Mouse (Mus musculus): ENCODE measurements around the gene Fmo3. TPM values are rescaled to one million over a fixed set of nuclear protein-coding genes. Genes with fewer than 3 reads are reported as not detected.

Fmo3 gene
- 0.29 TPM for polyA plus RNA-seq (2014; fragmentation: Illumina TruSeq; extraction: RNeasy Lipid Tissue Mini Kit (QIAGEN cat#74804); ENCODE audit: low read depth, low replicate concordance)

GRCm38 (mm10) chr1:162984428-162984827 is at the start of gene Fmo3:
Fmo3 (minus strand) TSS chr1:162984528.

GRCm38 (mm10) chr1:162937415-162937814 is 46.9 kb downstream of the Fmo3 start, which contains the start of gene Fmo6:
Fmo6 (minus strand) TSS chr1:162937515.

Other genes starting within 250 kb of the Fmo3 start
- 29.5 TPM for gene Prrc2c, start 244.0 kb downstream of the Fmo3 start, polyA plus RNA-seq (2014; fragmentation: Illumina TruSeq; extraction: RNeasy Lipid Tissue Mini Kit (QIAGEN cat#74804); ENCODE audit: low read depth, low replicate concordance)
- gene Fmo4, start 170.6 kb downstream of the Fmo3 start, polyA plus RNA-seq (2014; fragmentation: Illumina TruSeq; extraction: RNeasy Lipid Tissue Mini Kit (QIAGEN cat#74804); ENCODE audit: low read depth, low replicate concordance): 0.26 TPM
- gene Fmo1, start 117.9 kb downstream of the Fmo3 start, polyA plus RNA-seq (2014; fragmentation: Illumina TruSeq; extraction: RNeasy Lipid Tissue Mini Kit (QIAGEN cat#74804); ENCODE audit: low read depth, low replicate concordance): 48.7 TPM
- 34.7 TPM for gene Fmo2, start 85.8 kb downstream of the Fmo3 start, polyA plus RNA-seq (2014; fragmentation: Illumina TruSeq; extraction: RNeasy Lipid Tissue Mini Kit (QIAGEN cat#74804); ENCODE audit: low read depth, low replicate concordance)
- gene Fmo6, start 47.0 kb downstream of the Fmo3 start, polyA plus RNA-seq (2014; fragmentation: Illumina TruSeq; extraction: RNeasy Lipid Tissue Mini Kit (QIAGEN cat#74804); ENCODE audit: low read depth, low replicate concordance): not detected
- gene Mroh9, start 101.1 kb upstream of the Fmo3 start, polyA plus RNA-seq (2014; fragmentation: Illumina TruSeq; extraction: RNeasy Lipid Tissue Mini Kit (QIAGEN cat#74804); ENCODE audit: low read depth, low replicate concordance): not detected